Mouse (Mus musculus) MEL (cell line): ENCODE results near the gene Plcb4. TPM values are rescaled to one million over a fixed set of nuclear protein-coding genes. Genes with fewer than 3 reads are reported as not detected.

Source experiments
- DNase-seq: peaks from one replicate; pipeline ENCODE4 v3.0.0; 2011; ENCODE audit warnings: low read depth, low spot score
- H3K27ac ChIP-seq: 2 replicates; pipeline ENCODE4 v1.5.1; 2012; ENCODE audit warnings: low read depth, mild to moderate bottlenecking, control low read depth, low read length, moderate library complexity; ENCODE audit not compliant: control insufficient read depth
- H3K27me3 ChIP-seq, 2 experiments: fragments of 150-350 bp in 1 of 2; sonication (generic) in 1 of 2; 2 replicates each; pipeline ENCODE4 v1.6.1; 2012; ENCODE audit warnings: low read length in 2 of 2, mild to moderate bottlenecking in 2 of 2, improper control_type of control experiment in 1 of 2, moderate library complexity in 1 of 2; ENCODE audit not compliant: insufficient read depth in 2 of 2, control insufficient read depth in 1 of 2
- H3K36me3 ChIP-seq, 2 experiments: 2 replicates each; pipeline ENCODE4 v1.6.1; 2012 to 2014; ENCODE audit warnings: low read length in 2 of 2, improper control_type of control experiment in 1 of 2, inconsistent platforms in 1 of 2, mild to moderate bottlenecking in 1 of 2; ENCODE audit not compliant: insufficient read depth in 2 of 2, control insufficient read depth in 1 of 2
- H3K4me1 ChIP-seq, 2 experiments: fragments of 150-350 bp in 1 of 2; sonication (generic) in 1 of 2; 2 replicates each; pipeline ENCODE4 v1.6.1; 2012; ENCODE audit warnings: low read length in 2 of 2, improper control_type of control experiment in 1 of 2, mild to moderate bottlenecking in 1 of 2; ENCODE audit not compliant: insufficient read depth in 2 of 2, control insufficient read depth in 1 of 2
- H3K4me3 ChIP-seq, 2 experiments: fragments of 150-350 bp in 1 of 2; sonication (generic) in 1 of 2; 2 replicates each; pipeline ENCODE4 v1.5.1; 2012; ENCODE audit warnings: low read depth in 2 of 2, low read length in 2 of 2, mild to moderate bottlenecking in 2 of 2, moderate library complexity in 2 of 2, control low read depth in 1 of 2, improper control_type of control experiment in 1 of 2; ENCODE audit not compliant: control insufficient read depth in 1 of 2, insufficient read depth in 1 of 2
- H3K79me2 ChIP-seq: 2 replicates; pipeline ENCODE4 v1.6.1; 2012; ENCODE audit warnings: mild to moderate bottlenecking, low read length, moderate library complexity; ENCODE audit not compliant: control insufficient read depth, poor library complexity, insufficient read depth
- H3K9ac ChIP-seq: 2 replicates; pipeline ENCODE4 v1.6.1; 2012; ENCODE audit warnings: low read depth, mild to moderate bottlenecking, control low read depth, low read length, moderate library complexity; ENCODE audit not compliant: control insufficient read depth, poor library complexity, severe bottlenecking
- H3K9me3 ChIP-seq: fragments of 150-350 bp; sonication (generic); replicated peaks from 2 replicates; pipeline ENCODE4 v1.6.1; 2012; ENCODE audit warnings: mild to moderate bottlenecking, low read length, improper control_type of control experiment, moderate library complexity; ENCODE audit not compliant: insufficient read depth
- BHLHE40 ChIP-seq: IDR thresholded peaks from 2 replicates; pipeline ENCODE4 v1.6.1; 2012; ENCODE audit warnings: low read depth, mild to moderate bottlenecking, inconsistent platforms, low read length, improper control_type of control experiment, borderline replicate concordance
- CHD1 ChIP-seq: IDR thresholded peaks from 2 replicates; pipeline ENCODE4 v1.6.1; 2012; ENCODE audit warnings: low read depth, mild to moderate bottlenecking, inconsistent platforms, low read length, improper control_type of control experiment
- E2F4 ChIP-seq: IDR thresholded peaks from 2 replicates; pipeline ENCODE4 v1.6.1; 2011; ENCODE audit warnings: low read depth, low read length, improper control_type of control experiment, borderline replicate concordance
- ELF1 ChIP-seq: IDR thresholded peaks from 2 replicates; pipeline ENCODE4 v1.6.1; 2014; ENCODE audit warnings: low read depth, mild to moderate bottlenecking, inconsistent platforms, low read length, improper control_type of control experiment, moderate library complexity
- EP300 ChIP-seq, 2 experiments: IDR thresholded peaks; 2 replicates each; pipeline ENCODE4 v1.6.1; 2011; ENCODE audit warnings: improper control_type of control experiment in 2 of 2, low read length in 2 of 2, low read depth in 1 of 2, mild to moderate bottlenecking in 1 of 2
- GATA1 ChIP-seq: IDR thresholded peaks from 2 replicates; pipeline ENCODE4 v1.6.1; 2011; ENCODE audit warnings: low read depth, low read length, improper control_type of control experiment
- HCFC1 ChIP-seq: IDR thresholded peaks from 2 replicates; pipeline ENCODE4 v1.6.1; 2012; ENCODE audit warnings: low read depth, mild to moderate bottlenecking, inconsistent platforms, low read length, improper control_type of control experiment, moderate library complexity
- JUND ChIP-seq: IDR thresholded peaks from 2 replicates; pipeline ENCODE4 v1.6.1; 2011; ENCODE audit warnings: low read depth, mild to moderate bottlenecking, improper control_type of control experiment, low read length
- KAT2A ChIP-seq: conservative IDR thresholded peaks from 2 replicates; pipeline ENCODE4 v1.6.1; 2012; ENCODE audit warnings: low read depth, low read length, improper control_type of control experiment, inconsistent platforms
- MAFK ChIP-seq: IDR thresholded peaks from 2 replicates; pipeline ENCODE4 v1.6.1; 2011; ENCODE audit warnings: low read depth, mild to moderate bottlenecking, low read length, improper control_type of control experiment, borderline replicate concordance
- MAZ ChIP-seq: IDR thresholded peaks from 2 replicates; pipeline ENCODE4 v1.6.1; 2012; ENCODE audit warnings: low read depth, mild to moderate bottlenecking, inconsistent platforms, low read length, improper control_type of control experiment
- MXI1 ChIP-seq: IDR thresholded peaks from 2 replicates; pipeline ENCODE4 v1.6.1; 2011; ENCODE audit warnings: mild to moderate bottlenecking, low read depth, low read length, improper control_type of control experiment
- MYB ChIP-seq: IDR thresholded peaks from 2 replicates; pipeline ENCODE4 v1.6.1; 2011; ENCODE audit warnings: mild to moderate bottlenecking, low read depth, low read length, improper control_type of control experiment
- NELFE ChIP-seq: IDR thresholded peaks from 2 replicates; pipeline ENCODE4 v1.6.1; 2011; ENCODE audit warnings: low read depth, low read length, improper control_type of control experiment
- NRF1 ChIP-seq: IDR thresholded peaks from 2 replicates; pipeline ENCODE4 v1.6.1; 2014; ENCODE audit warnings: low read depth, mild to moderate bottlenecking, inconsistent platforms, low read length, improper control_type of control experiment, moderate library complexity; ENCODE audit not compliant: poor library complexity, insufficient read depth, severe bottlenecking
- POLR2A ChIP-seq, 2 experiments: IDR thresholded peaks; 2 replicates each; pipeline ENCODE4 v1.6.1; 2011 to 2012; ENCODE audit warnings: low read length in 2 of 2, mild to moderate bottlenecking in 2 of 2, control low read depth in 1 of 2, improper control_type of control experiment in 1 of 2, low read depth in 1 of 2, moderate library complexity in 1 of 2; ENCODE audit not compliant: control insufficient read depth in 1 of 2, insufficient read depth in 1 of 2, poor library complexity in 1 of 2
- RAD21 ChIP-seq: IDR thresholded peaks from 2 replicates; pipeline ENCODE4 v1.6.1; 2011; ENCODE audit warnings: mild to moderate bottlenecking, low read depth, low read length, improper control_type of control experiment
- RCOR1 ChIP-seq: IDR thresholded peaks from 2 replicates; pipeline ENCODE4 v1.6.1; 2012; ENCODE audit warnings: low read depth, mild to moderate bottlenecking, inconsistent platforms, low read length, improper control_type of control experiment
- TAL1 ChIP-seq: IDR thresholded peaks from 2 replicates; pipeline ENCODE4 v1.6.1; 2012; ENCODE audit warnings: mild to moderate bottlenecking, inconsistent platforms, low read length, moderate library complexity, mixed read lengths
- TCF12 ChIP-seq: IDR thresholded peaks from 2 replicates; pipeline ENCODE4 v1.6.1; 2014; ENCODE audit warnings: low read depth, mild to moderate bottlenecking, inconsistent platforms, low read length, improper control_type of control experiment, moderate library complexity
- UBTF ChIP-seq: IDR thresholded peaks from 2 replicates; pipeline ENCODE4 v1.6.1; 2012; ENCODE audit warnings: low read depth, mild to moderate bottlenecking, inconsistent platforms, low read length, improper control_type of control experiment, moderate library complexity, borderline replicate concordance; ENCODE audit not compliant: insufficient read depth
- USF2 ChIP-seq, 2 experiments: IDR thresholded peaks; 2 replicates each; pipeline ENCODE4 v1.6.1; 2011 to 2012; ENCODE audit warnings: improper control_type of control experiment in 2 of 2, low read length in 2 of 2, borderline replicate concordance in 1 of 2, inconsistent platforms in 1 of 2, low read depth in 1 of 2, mild to moderate bottlenecking in 1 of 2; ENCODE audit not compliant: insufficient read depth in 1 of 2
- ZC3H11A ChIP-seq: IDR thresholded peaks from 2 replicates; pipeline ENCODE4 v1.6.1; 2012; ENCODE audit warnings: low read depth, mild to moderate bottlenecking, inconsistent platforms, low read length, improper control_type of control experiment
- ZKSCAN1 ChIP-seq: IDR thresholded peaks from 2 replicates; pipeline ENCODE4 v1.6.1; 2012; ENCODE audit warnings: low read depth, mild to moderate bottlenecking, inconsistent platforms, low read length, improper control_type of control experiment, moderate library complexity
- polyA plus RNA-seq, 2 experiments: library from polyadenylated mRNA; stranded (reverse) in 1 of 2; unstranded in 1 of 2; fragments of >175 nt in 1 of 2; fragments of >200 nt in 1 of 2; gene quantifications; 2 replicates each; pipeline versions ENCODE4 v1.2.1 to v1.2.4; 2012; ENCODE audit warnings: low replicate concordance in 2 of 2, low read depth in 1 of 2; ENCODE audit not compliant: insufficient read length in 2 of 2, insufficient read depth in 1 of 2, missing spikeins in 1 of 2
- total RNA-seq: library from RNA; depleted of rRNA; stranded (reverse); fragments of 300-350 nt; gene quantifications from 2 replicates; pipeline ENCODE4 v1.2.3, GENCODE M21; 2012

The Plcb4 gene
- total and polyA plus RNA-seq, 3 experiments = not detected

DNA sequence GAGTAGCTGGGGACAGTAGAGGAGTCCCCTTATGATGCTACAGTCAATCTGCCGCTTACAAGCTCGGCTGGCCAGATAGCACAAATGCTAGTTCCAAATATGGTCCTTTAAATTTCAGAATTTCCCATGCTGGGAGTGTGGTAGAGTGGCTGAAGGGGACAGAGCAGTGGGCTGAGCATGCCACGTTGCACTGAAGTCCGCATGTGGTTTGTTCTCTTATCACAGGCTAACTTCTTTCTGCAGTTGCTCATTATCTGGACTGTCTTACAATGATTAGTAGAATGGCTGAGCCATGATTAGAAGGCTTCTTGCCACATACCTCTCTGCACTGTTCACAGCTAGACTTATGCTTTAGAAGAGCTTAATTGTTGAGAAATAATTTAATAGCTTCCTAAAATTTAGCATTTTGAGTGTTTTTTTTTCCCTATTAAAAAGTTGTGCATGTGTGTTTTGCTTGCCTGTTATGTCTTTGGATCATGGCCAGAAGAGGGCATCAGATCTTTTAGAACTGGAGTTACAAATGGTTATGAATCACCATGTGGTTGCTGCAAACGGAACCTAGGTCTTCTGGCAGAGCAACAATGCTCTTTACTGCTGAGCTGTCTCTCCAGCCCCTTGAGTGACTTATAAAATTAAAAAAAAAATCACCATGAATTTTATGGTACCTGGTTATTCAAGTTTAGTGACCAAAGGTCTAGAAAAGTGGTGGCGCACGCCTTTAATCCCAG lies 42.0 kb downstream of the Plcb4 start (continued):
- TF ChIP-seq MAZ = no peak
- no peak for TF ChIP-seq UBTF
- 0 out of 2 replicates have a peak, but pooled peaks have one; percentile 5 for TF ChIP-seq JUND

DNA sequence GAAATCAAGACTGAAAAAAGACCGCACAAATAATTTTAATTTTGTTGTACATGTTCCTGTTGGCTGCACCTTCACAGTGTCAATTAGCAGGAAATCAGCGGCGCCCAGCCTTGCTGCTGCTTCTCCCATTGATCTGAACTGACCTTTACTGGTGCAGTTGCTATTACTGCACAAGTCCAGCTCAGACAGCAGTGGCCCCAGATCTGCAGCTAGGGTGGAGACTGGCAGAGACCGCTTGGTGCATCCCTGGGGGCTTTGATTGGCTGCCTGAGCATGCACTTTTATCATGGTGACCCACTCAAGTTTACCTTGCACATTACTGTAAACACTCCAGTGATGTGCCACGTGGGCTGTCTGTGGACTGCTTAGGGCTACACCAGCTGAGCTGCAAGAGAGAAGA lies 45.9 kb downstream of the Plcb4 start:
- Histone ChIP-seq H3K9me3 (no peaks in the 10 kb centered on the region), H3K9ac (no peak overlapping the region)
- TF ChIP-seq HCFC1 = no peak
- no peak for TF ChIP-seq ELF1
- TF ChIP-seq NELFE = no peak
- no peak for TF ChIP-seq ZKSCAN1
- no peak for TF ChIP-seq CHD1
- TF ChIP-seq RAD21 = no peak
- no peak for TF ChIP-seq MAFK
- no peak for TF ChIP-seq TCF12
- TF ChIP-seq MXI1 = no peak
- TF ChIP-seq MYB = no peak
- TF ChIP-seq TAL1 = no peak
- TF ChIP-seq KAT2A = no peak
- no peak for TF ChIP-seq E2F4
- no peak for TF ChIP-seq POLR2A (IDR thresholded peaks at IDR 0.05; ENCODE audit: control insufficient read depth in 1 of 2, insufficient read depth in 1 of 2, low read depth in 1 of 2, low read length in 2 of 2, poor library complexity in 1 of 2)
- no peak for TF ChIP-seq BHLHE40
- no peak for TF ChIP-seq ZC3H11A
- TF ChIP-seq, all 39 proteins: peak for 0
- no peaks in the 10 kb centered on the region for H3K79me2 ChIP-seq
- H3K36me3 ChIP-seq = peaks cover 0 to 39% of the 10 kb centered on the region in 2 experiments; a peak in 2 of 4 replicates
- no peak overlapping the region for H3K4me3 ChIP-seq
- no peak for DNase-seq
- no peak overlapping the region for H3K27ac ChIP-seq
- H3K27me3 ChIP-seq = no peaks in the 10 kb centered on the region
- peaks cover 25 to 27% of the 10 kb centered on the region in 2 experiments for H3K4me1 ChIP-seq

DNA sequence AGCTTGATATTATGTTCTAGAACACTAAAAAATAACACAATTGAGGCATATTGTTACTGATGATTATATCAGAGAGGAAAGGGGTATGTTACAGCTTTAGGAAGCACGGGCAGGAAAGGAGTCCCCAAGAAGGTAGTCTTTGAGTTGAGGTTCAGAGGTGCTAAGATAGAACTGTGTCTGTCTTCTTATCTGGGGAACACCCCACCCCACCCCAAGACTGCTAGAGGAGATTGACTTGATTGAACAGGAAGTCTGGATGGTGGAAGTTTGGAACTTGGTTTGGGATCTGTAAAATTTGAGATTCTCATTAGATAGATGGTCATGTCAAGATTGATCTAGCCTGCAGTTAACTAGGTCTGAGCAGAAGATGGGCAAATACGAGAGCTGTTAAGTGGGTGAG lies 48.5 kb downstream of the Plcb4 start:
- Histone ChIP-seq H3K9me3 (no peaks in the 10 kb centered on the region), H3K4me1 (peaks cover 23 to 34% of the 10 kb centered on the region in 2 experiments), H3K9ac (no peak overlapping the region), H3K27me3 (no peaks in the 10 kb centered on the region)
- DNase-seq = no peak
- TF ChIP-seq NRF1 (no peak), USF2 (IDR thresholded peaks at IDR 0.05; ENCODE audit: borderline replicate concordance in 1 of 2, insufficient read depth in 1 of 2, low read depth in 1 of 2, low read length in 2 of 2) (no peak), GATA1 (peak; percentile 44; the same call in 1 of the 2 replicates), RCOR1 (peak; percentile 59), EP300 (IDR thresholded peaks at IDR 0.05; ENCODE audit: low read depth in 1 of 2, low read length in 2 of 2) (peak; percentile 52 to 55; a peak in 2 of 4 replicates)
- TF ChIP-seq, all 39 proteins: peak for 3
- no peak overlapping the region for H3K4me3 ChIP-seq
- H3K36me3 ChIP-seq = peaks cover 0 to 42% of the 10 kb centered on the region in 2 experiments; a peak in 2 of 4 replicates
- H3K79me2 ChIP-seq = no peaks in the 10 kb centered on the region
- H3K27ac ChIP-seq = no peak overlapping the region
